Mouse (Mus musculus) testis, adult 2 months (tissue): ENCODE data around the gene Apba2.

ENCODE experiments used
- CTCF ChIP-seq: fragments of 200-500 bp; IDR thresholded peaks from 2 replicates; pipeline ENCODE4 v1.5.1; 2012; ENCODE audit warnings: low read depth, mild to moderate bottlenecking, inconsistent platforms, low read length, moderate library complexity; ENCODE audit not compliant: control insufficient read depth, insufficient read depth, insufficient replicate concordance
- POLR2A ChIP-seq: fragments of 200-500 bp; IDR thresholded peaks from 2 replicates; pipeline ENCODE4 v1.6.1; 2012; ENCODE audit warnings: low read depth, mild to moderate bottlenecking, inconsistent platforms, low read length, moderate library complexity; ENCODE audit not compliant: control insufficient read depth

- TF ChIP-seq CTCF (no peak), POLR2A (no peak)
Measured at GRCm38 (mm10) chr7:64452471-64453222, 48.9 kb upstream of the Apba2 start.
